Mouse (Mus musculus) intestine, postnatal 0 days (tissue): Measurements from ENCODE around the gene Zpbp2. TPM values are rescaled to one million over a fixed set of nuclear protein-coding genes. Genes with fewer than 3 reads are reported as not detected.

ENCODE experiments used
- ATAC-seq: fragments of 200-750 bp; cut with Nextera tagmentation; 2 replicates; pipeline ENCODE4 v1.8.0; 2017; ENCODE audit warnings: mild to moderate bottlenecking, moderate TSS enrichment, moderate library complexity
- H3K27ac ChIP-seq: fragments of 300-500 bp; sonication (generic); 2 replicates; pipeline ENCODE4 v1.5.1; 2014; ENCODE audit warnings: mild to moderate bottlenecking, low read depth, low read length, moderate library complexity
- H3K27me3 ChIP-seq: fragments of 300-500 bp; sonication (generic); replicated peaks from 2 replicates; pipeline ENCODE4 v1.6.1; 2014; ENCODE audit warnings: low read length, mixed read lengths; ENCODE audit not compliant: control insufficient read depth, insufficient read depth
- H3K36me3 ChIP-seq: fragments of 300-500 bp; sonication (generic); 2 replicates; pipeline ENCODE4 v1.6.1; 2014; ENCODE audit warnings: mild to moderate bottlenecking, moderate library complexity; ENCODE audit not compliant: control insufficient read depth, insufficient read depth
- H3K4me1 ChIP-seq: fragments of 300-500 bp; sonication (generic); replicated peaks from 2 replicates; pipeline ENCODE4 v1.6.1; 2014; ENCODE audit warnings: antibody characterized with exemption, low read length, mixed read lengths; ENCODE audit not compliant: control insufficient read depth, insufficient read depth
- H3K4me2 ChIP-seq: fragments of 300-500 bp; sonication (generic); replicated peaks from 2 replicates; pipeline ENCODE4 v1.6.1; 2014; ENCODE audit warnings: low read depth, mild to moderate bottlenecking, moderate library complexity
- H3K4me3 ChIP-seq: fragments of 300-500 bp; sonication (generic); 2 replicates; pipeline ENCODE4 v1.5.1; 2014; ENCODE audit warnings: low read depth, low read length
- H3K9ac ChIP-seq: fragments of 300-500 bp; sonication (generic); 2 replicates; pipeline ENCODE4 v1.6.1; 2014; ENCODE audit warnings: mild to moderate bottlenecking, low read depth, low read length
- H3K9me3 ChIP-seq: fragments of 300-500 bp; sonication (generic); 2 replicates; pipeline ENCODE4 v1.6.1; 2016; ENCODE audit warnings: mixed run types; ENCODE audit not compliant: control insufficient read depth
- CTCF ChIP-seq: sonication (generic); IDR thresholded peaks from 2 replicates; pipeline ENCODE4 v1.5.1; 2016; ENCODE audit warnings: low read depth, mild to moderate bottlenecking, control low read depth, antibody characterized with exemption, moderate library complexity
- WGBS: fragments of 180-500 bp; shearing (Covaris S2); extraction: QIAGEN DNeasy Blood & Tissue Kit; methylation state at CpG from one replicate; pipeline ENCODE4 v1.1.7; 2014; 5-methylcytosine and 5-hydroxymethylcytosine counted together
- polyA plus RNA-seq: library from polyadenylated mRNA; unstranded; fragments of >200 nt; fragmentation: Nextera tagmentation; extraction: Ambion mirVana; gene quantifications from 2 replicates; pipeline ENCODE4 v1.2.1, GENCODE M21; 2015

The Zpbp2 gene
- polyA plus RNA-seq, 1 experiment from 2014 or later: 3.2 TPM

GRCm38 (mm10) chr11:98582551-98583264, 31.8 kb downstream of the Zpbp2 start:
- 0 out of 2 replicates have a peak, but pooled peaks have one; percentile 7 for ATAC-seq
- Histone ChIP-seq H3K9me3 (no peaks in the 10 kb centered on the region), H3K4me2 (peak overlapping the region; percentile 84), H3K4me3 (no peak overlapping the region), H3K27ac (peak overlapping the region; percentile 80), H3K36me3 (peaks cover 23% of the 10 kb centered on the region), H3K27me3 (no peaks in the 10 kb centered on the region), H3K4me1 (peaks cover 6% of the 10 kb centered on the region; the same call in 1 of the 2 replicates), H3K9ac (no peak overlapping the region)
- WGBS: 71% methylated on average over 12 of the region's 12 CpGs
- no peak for TF ChIP-seq CTCF

GRCm38 (mm10) chr11:98583265-98583552, 32.3 kb downstream of the Zpbp2 start:
- 83% methylated on average over 3 of the region's 3 CpGs for WGBS
- H3K36me3 ChIP-seq: peaks cover 23% of the 10 kb centered on the region
- H3K4me3 ChIP-seq: no peak overlapping the region
- no peak for ATAC-seq
- no peak for TF ChIP-seq CTCF
- H3K4me2 ChIP-seq: peak overlapping the region; percentile 84
- H3K27me3 ChIP-seq: no peaks in the 10 kb centered on the region
- no peaks in the 10 kb centered on the region for H3K9me3 ChIP-seq
- peaks cover 6% of the 10 kb centered on the region; the same call in 1 of the 2 replicates for H3K4me1 ChIP-seq
- no peak overlapping the region for H3K9ac ChIP-seq
- H3K27ac ChIP-seq: peak overlapping the region; percentile 70

- no peak for ATAC-seq
These were observed 32.7 kb downstream of the Zpbp2 start for GRCm38 (mm10) chr11:98583571-98583970.

GRCm38 (mm10) chr11:98584146-98584545, 33.2 kb downstream of the Zpbp2 start:
- no peak for ATAC-seq
- H3K27ac ChIP-seq: peak overlapping the region; percentile 57
- no peak for TF ChIP-seq CTCF
- H3K9me3 ChIP-seq: no peaks in the 10 kb centered on the region
- no peak overlapping the region for H3K4me3 ChIP-seq
- H3K27me3 ChIP-seq: no peaks in the 10 kb centered on the region
- peak overlapping the region; percentile 84 for H3K4me2 ChIP-seq
- WGBS: 19% methylated on average over 1 of the region's 1 CpGs
- H3K9ac ChIP-seq: peak overlapping the region; percentile 2
- H3K4me1 ChIP-seq: peaks cover 6% of the 10 kb centered on the region; the same call in 1 of the 2 replicates
- peaks cover 23% of the 10 kb centered on the region for H3K36me3 ChIP-seq

More at GRCm38 (mm10) chr11:98583571-98583970, 32.7 kb downstream of the Zpbp2 start:
- Histone ChIP-seq H3K9me3 (no peaks in the 10 kb centered on the region), H3K36me3 (peaks cover 23% of the 10 kb centered on the region), H3K9ac (no peak overlapping the region), H3K27ac (peak overlapping the region; percentile 70), H3K4me3 (no peak overlapping the region), H3K27me3 (no peaks in the 10 kb centered on the region), H3K4me2 (peak overlapping the region; percentile 84; the same call in 1 of the 2 replicates), H3K4me1 (peaks cover 6% of the 10 kb centered on the region; the same call in 1 of the 2 replicates)
- TF ChIP-seq CTCF: peak; percentile 50
- 15% methylated on average over 3 of the region's 3 CpGs for WGBS

- Histone ChIP-seq H3K27ac (peak overlapping the region; percentile 57), H3K4me1 (peaks cover 6% of the 10 kb centered on the region; the same call in 1 of the 2 replicates), H3K27me3 (no peaks in the 10 kb centered on the region), H3K9ac (peak overlapping the region; percentile 2), H3K36me3 (peaks cover 23% of the 10 kb centered on the region), H3K4me2 (peak overlapping the region; percentile 84), H3K4me3 (no peak overlapping the region), H3K9me3 (no peaks in the 10 kb centered on the region)
- ATAC-seq: no peak
- 76% methylated on average over 6 of the region's 6 CpGs for WGBS
- no peak for TF ChIP-seq CTCF
These were observed 33.8 kb downstream of the Zpbp2 start for GRCm38 (mm10) chr11:98584629-98585177.

- peak overlapping the region; percentile 93 for H3K4me3 ChIP-seq
- peaks cover 23% of the 10 kb centered on the region for H3K36me3 ChIP-seq
- no peak for TF ChIP-seq CTCF
- no peaks in the 10 kb centered on the region for H3K9me3 ChIP-seq
- 0 out of 2 replicates have a peak, but pooled peaks cover 3% of the 10 kb centered on the region for H3K4me1 ChIP-seq
- H3K27ac ChIP-seq: peak overlapping the region; percentile 91
- peak overlapping the region; percentile 91 for H3K9ac ChIP-seq
- ATAC-seq: 0 out of 2 replicates have a peak, but pooled peaks have one; percentile 0
- WGBS: 2% methylated on average over 22 of the region's 22 CpGs
- peak overlapping the region; percentile 84 for H3K4me2 ChIP-seq
- no peaks in the 10 kb centered on the region for H3K27me3 ChIP-seq
These were observed 35.4 kb downstream of the Zpbp2 start for GRCm38 (mm10) chr11:98586087-98586891.
